Mouse (Mus musculus) G1E-ER4 (cell line): Measurements from ENCODE around the gene Olfr1048. TPM values are rescaled to one million over a fixed set of nuclear protein-coding genes. Genes with fewer than 3 reads are reported as not detected.
"Not testable (repeated sequence)": the region's sequence is repeated elsewhere in the genome, so short reads cannot be mapped to it uniquely, and the experiment has no call there.

Experiments
- GATA1 ChIP-seq: IDR thresholded peaks from one replicate; pipeline ENCODE4 v1.8.0; 2012; ENCODE audit warnings: low read length, inconsistent platforms
- polyA plus RNA-seq: library from polyadenylated mRNA; stranded (reverse); fragments of >175 nt; gene quantifications from 2 replicates; pipeline ENCODE4 v1.2.3, GENCODE M21; 2012

Gene Olfr1048
- not detected in 2 replicates for polyA plus RNA-seq

- no peak for TF ChIP-seq GATA1
These were observed at the start of gene Olfr1048 for GRCm38 (mm10) chr2:86240189-86240588. Olfr1048 (minus strand) TSS chr2:86240289.

GRCm38 (mm10) chr2:86278988-86279387 is 38.9 kb upstream of the Olfr1048 start, which contains the start of gene Olfr1051:
Olfr1051 (minus strand) TSS chr2:86279088.
- not testable (repeated sequence) for TF ChIP-seq GATA1

- not testable (repeated sequence) for TF ChIP-seq GATA1
These were observed 18.1 kb upstream of the Olfr1048 start, which contains the start of gene Olfr1049 for GRCm38 (mm10) chr2:86258228-86258627. Olfr1049 (minus strand) TSS chr2:86258328.

GRCm38 (mm10) chr2:86231301-86231700 is 8.8 kb downstream of the Olfr1048 start, which contains the start of gene Olfr1047:
Olfr1047 (minus strand) TSS chr2:86231401.
- TF ChIP-seq GATA1 = no peak

- no peak for TF ChIP-seq GATA1
These were observed 20.9 kb downstream of the Olfr1048 start, which contains the start of gene Olfr1046 for GRCm38 (mm10) chr2:86219214-86219613. Olfr1046 (minus strand) TSS chr2:86219314.

- no peak for TF ChIP-seq GATA1
These were observed 37.2 kb downstream of the Olfr1048 start, which contains the start of gene Olfr1045 for GRCm38 (mm10) chr2:86202909-86203308. Olfr1045 (minus strand) TSS chr2:86203009.

- TF ChIP-seq GATA1 = no peak
These were observed 44.2 kb downstream of the Olfr1048 start for GRCm38 (mm10) chr2:86195863-86196262.

- no peak for TF ChIP-seq GATA1
These were observed 54.5 kb downstream of the Olfr1048 start, which contains the start of gene Olfr52 for GRCm38 (mm10) chr2:86185583-86185982. Olfr52 (minus strand) TSS chr2:86185683.

Other genes starting within 250 kb of the Olfr1048 start
- not detected in 2 replicates for gene Olfr1031, start 250.0 kb downstream of the Olfr1048 start, polyA plus RNA-seq
- not detected in 2 replicates for gene Olfr1032, start 234.7 kb downstream of the Olfr1048 start, polyA plus RNA-seq
- not detected in 2 replicates for gene Olfr1033, start 219.7 kb downstream of the Olfr1048 start, polyA plus RNA-seq
- not detected in 2 replicates for gene Olfr1034, start 194.4 kb downstream of the Olfr1048 start, polyA plus RNA-seq
- not detected in 2 replicates for gene Olfr1036, start 166.3 kb downstream of the Olfr1048 start, polyA plus RNA-seq
- not detected in 2 replicates for gene Olfr1037, start 152.9 kb downstream of the Olfr1048 start, polyA plus RNA-seq
- gene Olfr1039, start 104.4 kb downstream of the Olfr1048 start, polyA plus RNA-seq = not detected in 2 replicates
- gene Olfr1040, start 93.6 kb downstream of the Olfr1048 start, polyA plus RNA-seq = not detected in 2 replicates
- not detected in 2 replicates for gene Olfr1042, start 78.5 kb downstream of the Olfr1048 start, polyA plus RNA-seq
- gene Olfr1043, start 72.8 kb downstream of the Olfr1048 start, polyA plus RNA-seq = not detected in 2 replicates
- not detected in 2 replicates for gene Olfr1044, start 62.5 kb downstream of the Olfr1048 start, polyA plus RNA-seq
- not detected in 2 replicates for gene Olfr52, start 54.6 kb downstream of the Olfr1048 start, polyA plus RNA-seq
- not detected in 2 replicates for gene Olfr1045, start 37.3 kb downstream of the Olfr1048 start, polyA plus RNA-seq
- gene Olfr1046, start 21.0 kb downstream of the Olfr1048 start, polyA plus RNA-seq = not detected in 2 replicates
- gene Olfr1047, start 8.9 kb downstream of the Olfr1048 start, polyA plus RNA-seq = not detected in 2 replicates
- not detected in 2 replicates for gene Olfr1049, start 18.0 kb upstream of the Olfr1048 start, polyA plus RNA-seq
- gene Olfr1051, start 38.8 kb upstream of the Olfr1048 start, polyA plus RNA-seq = not detected in 2 replicates
- not detected in 2 replicates for gene Olfr1052, start 52.2 kb upstream of the Olfr1048 start, polyA plus RNA-seq
- not detected in 2 replicates for gene Olfr1053, start 75.0 kb upstream of the Olfr1048 start, polyA plus RNA-seq
- gene Olfr1054, start 95.1 kb upstream of the Olfr1048 start, polyA plus RNA-seq = not detected in 2 replicates
- gene Olfr1055, start 110.0 kb upstream of the Olfr1048 start, polyA plus RNA-seq = not detected in 2 replicates
- not detected in 2 replicates for gene Olfr1056, start 122.2 kb upstream of the Olfr1048 start, polyA plus RNA-seq
- not detected in 2 replicates for gene Olfr1057, start 138.1 kb upstream of the Olfr1048 start, polyA plus RNA-seq
- gene Olfr1058, start 148.3 kb upstream of the Olfr1048 start, polyA plus RNA-seq = not detected in 2 replicates
- not detected in 2 replicates for gene Olfr1061, start 173.8 kb upstream of the Olfr1048 start, polyA plus RNA-seq
- not detected in 2 replicates for gene Olfr1062, start 186.5 kb upstream of the Olfr1048 start, polyA plus RNA-seq
- not detected in 2 replicates for gene Olfr1065, start 210.3 kb upstream of the Olfr1048 start, polyA plus RNA-seq
- not detected in 2 replicates for gene Olfr1066, start 216.0 kb upstream of the Olfr1048 start, polyA plus RNA-seq
- not detected in 2 replicates for gene Olfr228, start 247.1 kb upstream of the Olfr1048 start, polyA plus RNA-seq